Mouse (Mus musculus) erythroblast, embryonic 14.5 days (primary cell): ENCODE measurements around the gene Hspbp1. TPM values are rescaled to one million over a fixed set of nuclear protein-coding genes. Genes with fewer than 3 reads are reported as not detected.
A peak's percentile ranks its signal among the peaks of the same experiment; 100 is the strongest.

Experiments
- H3K27me3 ChIP-seq: 2 replicates; pipeline ENCODE4 v1.6.1; 2012; ENCODE audit warnings: inconsistent platforms; ENCODE audit not compliant: control insufficient read depth
- H3K36me3 ChIP-seq: 2 replicates; pipeline ENCODE4 v1.6.1; 2012; ENCODE audit warnings: mild to moderate bottlenecking, inconsistent platforms; ENCODE audit not compliant: control insufficient read depth
- H3K4me1 ChIP-seq: 2 replicates; pipeline ENCODE4 v1.6.1; 2012; ENCODE audit warnings: inconsistent platforms; ENCODE audit not compliant: control insufficient read depth
- H3K4me3 ChIP-seq: replicated peaks from 2 replicates; pipeline ENCODE3; 2012; ENCODE audit warnings: moderate library complexity, mild to moderate bottlenecking, inconsistent platforms
- H3K9me3 ChIP-seq: 2 replicates; pipeline ENCODE4 v1.6.1; 2012; ENCODE audit warnings: low read length, inconsistent platforms, mixed read lengths; ENCODE audit not compliant: control insufficient read depth
- GATA1 ChIP-seq: IDR thresholded peaks from 2 replicates; pipeline ENCODE4 v1.6.1; 2012; ENCODE audit warnings: low read length, inconsistent platforms, mixed read lengths
- TAL1 ChIP-seq: IDR thresholded peaks from 3 replicates; pipeline ENCODE4 v1.6.1; 2012; ENCODE audit warnings: low read length, inconsistent platforms, mixed read lengths
- polyA plus RNA-seq: library from polyadenylated mRNA; stranded (reverse); fragments of >175 nt; gene quantifications from 2 replicates; pipeline ENCODE4 v1.2.3, GENCODE M21; 2012

Hspbp1 gene
- 12.9 and 13.0 TPM in 2 replicates for polyA plus RNA-seq

- Histone ChIP-seq H3K4me1 (peaks cover 38% of the 10 kb centered on the region), H3K36me3 (peaks cover 28% of the 10 kb centered on the region), H3K27me3 (peaks cover 13% of the 10 kb centered on the region), H3K9me3 (no peaks in the 10 kb centered on the region), H3K4me3 (peak within 1 kb of the TSS; percentile 84)
- TF ChIP-seq GATA1 (no peak), TAL1 (no peak)
Measured at GRCm38 (mm10) chr7:4684632-4685417, at the start of gene Hspbp1. TSS of gene Hspbp1 (minus strand) at chr7:4685068.

GRCm38 (mm10) chr7:4732968-4733392 is 48.1 kb upstream of the Hspbp1 start:
- no peaks in the 10 kb centered on the region for H3K36me3 ChIP-seq
- H3K4me1 ChIP-seq: peaks cover 27% of the 10 kb centered on the region
- no peaks in the 10 kb centered on the region for H3K27me3 ChIP-seq
- no peaks in the 10 kb centered on the region for H3K9me3 ChIP-seq
- H3K4me3 ChIP-seq: no peak overlapping the region
- TF ChIP-seq GATA1 (peak; percentile 34; the same call in 1 of the 2 replicates), TAL1 (no peak)

GRCm38 (mm10) chr7:4731090-4731489 is 46.2 kb upstream of the Hspbp1 start:
- no peaks in the 10 kb centered on the region for H3K36me3 ChIP-seq
- H3K9me3 ChIP-seq: no peaks in the 10 kb centered on the region
- H3K4me1 ChIP-seq: peaks cover 25% of the 10 kb centered on the region
- no peaks in the 10 kb centered on the region for H3K27me3 ChIP-seq
- TF ChIP-seq TAL1: no peak
- no peak for TF ChIP-seq GATA1
- H3K4me3 ChIP-seq: no peak overlapping the region

- no peak for TF ChIP-seq TAL1
- no peak for TF ChIP-seq GATA1
- Histone ChIP-seq H3K36me3 (no peaks in the 10 kb centered on the region), H3K4me3 (no peak within 1 kb of the TSS), H3K27me3 (peaks cover 13% of the 10 kb centered on the region), H3K4me1 (no peaks in the 10 kb centered on the region; the same call in 1 of the 2 replicates), H3K9me3 (no peaks in the 10 kb centered on the region)
Measured at GRCm38 (mm10) chr7:4725169-4725568, 40.3 kb upstream of the Hspbp1 start, which contains the start of gene Tmem150b. TSS of gene Tmem150b (minus strand) at chr7:4725249.

- H3K27me3 ChIP-seq: peaks cover 13% of the 10 kb centered on the region
- no peaks in the 10 kb centered on the region; the same call in 1 of the 2 replicates for H3K4me1 ChIP-seq
- no peaks in the 10 kb centered on the region for H3K9me3 ChIP-seq
- TF ChIP-seq TAL1 (no peak), GATA1 (no peak)
- H3K36me3 ChIP-seq: no peaks in the 10 kb centered on the region
- no peak overlapping the region for H3K4me3 ChIP-seq
Measured at GRCm38 (mm10) chr7:4724359-4724758, 39.5 kb upstream of the Hspbp1 start.

GRCm38 (mm10) chr7:4723508-4723907 is 38.6 kb upstream of the Hspbp1 start:
- Histone ChIP-seq H3K36me3 (no peaks in the 10 kb centered on the region), H3K4me3 (peak overlapping the region; percentile 25)

GRCm38 (mm10) chr7:4719276-4719675 is 34.4 kb upstream of the Hspbp1 start:
- no peaks in the 10 kb centered on the region for H3K36me3 ChIP-seq
- no peaks in the 10 kb centered on the region; the same call in 1 of the 2 replicates for H3K4me1 ChIP-seq
- TF ChIP-seq TAL1 (no peak), GATA1 (no peak)
- no peak overlapping the region for H3K4me3 ChIP-seq
- no peaks in the 10 kb centered on the region for H3K9me3 ChIP-seq
- peaks cover 8% of the 10 kb centered on the region for H3K27me3 ChIP-seq

More at GRCm38 (mm10) chr7:4723508-4723907, 38.6 kb upstream of the Hspbp1 start:
- H3K4me1 ChIP-seq: no peaks in the 10 kb centered on the region; the same call in 1 of the 2 replicates
- no peaks in the 10 kb centered on the region for H3K9me3 ChIP-seq
- TF ChIP-seq TAL1: no peak
- H3K27me3 ChIP-seq: peaks cover 13% of the 10 kb centered on the region

GRCm38 (mm10) chr7:4716955-4717354 is 32.1 kb upstream of the Hspbp1 start:
- H3K27me3 ChIP-seq: no peaks in the 10 kb centered on the region; the same call in 1 of the 2 replicates
- TF ChIP-seq GATA1: no peak
- no peak for TF ChIP-seq TAL1
- no peaks in the 10 kb centered on the region for H3K4me1 ChIP-seq
- H3K36me3 ChIP-seq: no peaks in the 10 kb centered on the region
- no peaks in the 10 kb centered on the region for H3K9me3 ChIP-seq
- H3K4me3 ChIP-seq: no peak overlapping the region

- peaks cover 13% of the 10 kb centered on the region for H3K27me3 ChIP-seq
- H3K9me3 ChIP-seq: no peaks in the 10 kb centered on the region
- no peak for TF ChIP-seq TAL1
- TF ChIP-seq GATA1: no peak
- H3K4me1 ChIP-seq: no peaks in the 10 kb centered on the region
- no peak overlapping the region for H3K4me3 ChIP-seq
- H3K36me3 ChIP-seq: no peaks in the 10 kb centered on the region
Measured at GRCm38 (mm10) chr7:4712594-4712993, 27.7 kb upstream of the Hspbp1 start.

GRCm38 (mm10) chr7:4705098-4705497 is 20.2 kb upstream of the Hspbp1 start:
- H3K4me3 ChIP-seq: no peak overlapping the region
- H3K27me3 ChIP-seq: peaks cover 34% of the 10 kb centered on the region
- no peaks in the 10 kb centered on the region for H3K9me3 ChIP-seq
- no peaks in the 10 kb centered on the region for H3K36me3 ChIP-seq
- TF ChIP-seq GATA1: no peak
- TF ChIP-seq TAL1: no peak
- peaks cover 5% of the 10 kb centered on the region for H3K4me1 ChIP-seq
